Mouse (Mus musculus) spleen, postnatal 4 days (tissue): ENCODE data around the gene Iqschfp.
"Not testable (repeated sequence)": the region's sequence is repeated elsewhere in the genome, so short reads cannot be mapped to it uniquely, and the experiment has no call there.

ENCODE experiments used
- DNase-seq, 2 experiments: peaks; one replicate each; pipeline ENCODE4 v3.0.0; 2022; ENCODE audit warnings: low spot score in 2 of 2

Iqschfp gene

DNA sequence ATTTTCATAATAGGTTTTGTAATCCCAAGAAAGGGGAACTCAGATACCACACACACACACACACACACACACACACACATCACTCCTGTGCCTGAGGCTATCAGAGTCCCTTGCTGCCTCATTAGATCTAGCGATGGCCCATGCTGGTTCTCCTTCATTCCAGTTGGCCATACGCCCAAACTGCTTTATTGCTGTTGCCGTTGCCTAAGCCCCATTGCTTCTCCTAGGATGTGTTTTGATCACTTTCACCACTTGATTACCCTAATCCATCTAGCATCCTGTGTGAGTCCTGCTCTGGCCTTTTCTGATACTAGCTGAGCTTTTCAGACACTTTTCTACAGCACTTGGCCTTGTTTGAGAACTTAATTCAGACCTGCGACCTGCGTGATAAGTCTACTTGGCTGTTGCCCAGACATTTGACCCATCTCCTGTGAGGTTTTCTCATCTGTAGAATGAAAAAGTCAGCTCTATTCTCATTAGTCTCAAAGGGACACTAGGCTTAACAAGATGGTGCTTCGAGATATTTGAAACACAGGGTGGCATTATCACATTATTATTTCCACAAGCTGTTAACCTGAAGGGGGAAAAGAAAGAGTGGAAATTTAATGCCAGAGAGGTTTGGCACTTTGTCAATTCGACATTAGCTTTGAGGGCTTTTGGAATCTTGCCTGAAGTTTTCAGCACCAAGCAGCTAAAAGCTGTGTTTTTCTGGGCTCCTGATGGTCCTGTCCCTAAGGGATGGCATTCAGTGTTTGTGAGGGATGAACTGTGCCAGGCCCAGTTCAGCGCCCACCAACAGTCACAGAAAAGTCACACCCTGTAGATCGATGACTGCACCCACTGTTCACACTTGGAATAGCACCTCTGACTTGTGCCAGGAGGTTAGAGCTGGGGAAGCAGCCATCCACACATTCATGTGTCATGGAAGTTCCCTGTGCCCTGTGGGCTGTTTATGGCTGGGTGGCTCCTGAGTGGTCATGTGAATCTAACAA is 179.7 kb downstream of the Iqschfp start:
- no peak for DNase-seq

GRCm38 (mm10) chr3:68077406-68077805 is 185.4 kb downstream of the Iqschfp start:
- DNase-seq, result no peak

DNA sequence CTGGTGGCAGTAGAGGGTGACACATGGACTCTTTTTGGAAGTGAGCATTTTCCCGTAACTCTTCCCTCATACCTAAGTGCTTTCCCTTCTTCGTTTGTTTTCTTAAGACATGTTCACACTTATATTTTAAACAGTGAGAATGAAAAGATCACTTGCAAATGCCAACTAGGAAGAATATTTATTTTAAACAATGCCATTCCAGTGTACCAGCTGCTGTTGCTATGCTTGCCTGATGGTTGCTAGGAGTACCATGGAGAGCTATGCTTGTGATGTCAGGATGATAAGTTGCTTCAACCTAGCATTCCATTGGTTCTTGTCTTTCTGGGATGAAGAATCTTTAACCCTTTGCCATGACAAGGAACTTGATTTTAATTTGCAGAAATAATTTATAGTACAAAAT is 193.0 kb downstream of the Iqschfp start:
- DNase-seq, result no peak

DNA sequence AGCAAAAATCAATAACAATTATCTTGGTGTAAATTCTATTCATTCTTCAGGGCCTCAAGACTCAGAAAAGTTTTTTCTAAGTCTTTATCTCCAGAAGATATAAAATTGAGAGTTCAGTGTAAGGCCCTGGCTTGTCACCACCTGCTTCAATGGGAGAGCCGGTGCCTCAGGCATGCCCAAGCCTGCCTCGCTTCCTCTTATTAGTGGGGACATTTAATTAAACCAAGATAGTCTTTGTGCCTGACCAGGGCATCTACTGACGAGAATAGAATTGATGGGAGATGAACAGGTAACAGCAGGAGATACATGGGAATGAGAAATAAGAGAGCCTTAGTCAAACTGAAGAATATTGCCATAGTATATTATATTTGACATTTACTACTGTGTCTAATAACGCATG is 200.1 kb downstream of the Iqschfp start:
- no peak for DNase-seq

DNA sequence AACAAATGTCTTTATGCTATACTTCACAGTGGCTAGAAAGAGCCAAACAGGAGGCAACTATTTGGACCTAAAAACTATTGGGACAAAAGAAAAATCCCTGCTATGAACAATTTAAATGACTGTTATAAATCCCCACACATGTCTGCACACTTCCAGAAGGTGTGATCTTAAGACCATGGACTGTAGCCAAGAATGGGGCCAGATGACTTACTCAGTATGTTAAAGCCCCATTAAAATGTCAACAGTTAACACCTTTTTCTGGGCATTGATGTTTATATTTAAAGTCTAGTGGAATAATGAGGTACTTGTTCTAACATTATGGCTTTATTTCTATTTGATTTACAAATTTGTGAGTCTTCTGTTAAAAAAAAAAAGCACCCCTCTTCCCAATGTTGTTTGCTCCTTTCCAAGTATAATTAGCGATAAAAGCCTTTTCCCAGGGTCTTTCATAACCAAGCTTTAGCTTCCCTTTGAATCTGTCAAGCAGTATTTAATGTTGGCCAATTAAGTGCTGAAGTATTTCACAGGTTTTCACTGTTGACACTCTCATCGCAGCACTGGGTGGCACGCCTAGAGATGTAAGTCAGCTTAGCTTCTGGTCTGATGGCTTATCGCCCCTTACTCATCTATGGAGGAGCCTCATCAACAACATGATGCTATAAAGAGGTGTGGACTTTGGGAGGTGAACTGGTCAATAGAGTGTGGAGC is 204.8 kb downstream of the Iqschfp start:
- DNase-seq, result no peak

- not testable (repeated sequence) for DNase-seq
Measured at GRCm38 (mm10) chr3:68099561-68099960, 207.5 kb downstream of the Iqschfp start.

DNA sequence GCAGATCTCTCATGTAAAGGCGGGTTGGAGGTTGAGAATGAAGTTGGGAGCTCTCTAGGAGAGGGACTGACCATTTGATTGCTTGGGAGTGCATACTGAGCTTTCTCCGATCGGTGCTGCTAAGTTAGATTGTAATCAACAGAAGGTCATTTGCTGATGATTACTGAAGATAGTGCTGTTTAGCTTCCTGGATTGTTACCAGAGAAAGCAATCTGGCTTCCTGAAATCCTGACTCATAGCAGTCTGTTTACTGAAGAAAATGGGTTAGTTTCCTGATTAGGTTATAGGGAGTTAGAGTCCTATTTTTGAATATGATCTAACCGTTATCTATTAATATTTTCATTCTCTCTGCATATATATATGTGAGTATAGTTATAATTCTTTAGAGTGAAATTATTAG is 209.3 kb downstream of the Iqschfp start:
- no peak for DNase-seq

DNA sequence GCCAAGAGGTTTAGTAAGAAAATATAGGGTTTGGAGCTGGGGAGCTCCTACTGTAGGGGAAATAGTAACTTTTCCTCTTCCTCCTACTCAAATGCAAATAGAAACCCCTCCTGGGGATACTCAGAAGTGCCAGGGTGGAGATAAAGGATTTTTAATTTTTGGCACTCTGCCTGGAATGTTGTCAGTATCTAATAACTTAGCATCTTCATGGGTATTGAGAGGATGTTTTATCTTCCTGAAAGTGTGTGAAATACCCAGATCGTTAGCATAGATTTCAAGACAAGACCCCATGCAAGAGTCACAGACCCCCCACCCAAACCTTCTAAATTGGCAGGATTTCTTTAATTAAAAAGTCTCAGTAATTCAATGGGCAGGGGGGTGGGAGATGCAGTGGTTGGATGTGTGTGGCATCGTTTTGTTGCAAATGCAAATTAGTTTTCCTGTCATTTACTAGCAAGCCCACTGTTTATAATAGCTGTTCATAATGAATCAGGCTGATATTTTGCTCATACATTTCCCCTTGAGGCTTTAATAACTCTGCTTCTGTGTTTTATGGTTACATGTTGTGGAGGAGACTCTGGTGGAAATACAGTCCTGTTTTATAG is 213.2 kb downstream of the Iqschfp start:
- DNase-seq, result no peak

DNA sequence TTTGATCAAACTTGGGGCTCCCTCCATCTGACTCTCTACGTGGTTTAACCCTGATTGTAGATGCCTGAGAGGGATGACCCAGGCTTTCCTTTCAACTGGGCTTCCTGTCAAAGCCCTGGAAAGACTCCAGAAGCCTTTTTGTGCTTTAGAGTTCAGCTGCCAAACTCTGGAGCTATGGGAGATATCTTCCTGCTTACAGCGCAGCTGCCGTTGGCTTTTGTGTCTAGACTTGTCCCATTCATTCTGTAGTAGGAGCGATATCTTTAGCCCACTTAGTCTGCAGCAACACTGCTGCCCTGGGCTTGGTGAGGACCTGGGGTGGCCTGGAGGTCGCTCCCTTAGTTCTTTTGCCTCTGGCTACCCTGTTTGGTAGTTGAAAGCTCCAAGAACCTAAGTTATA is 229.3 kb downstream of the Iqschfp start:
- DNase-seq, result no peak

DNA sequence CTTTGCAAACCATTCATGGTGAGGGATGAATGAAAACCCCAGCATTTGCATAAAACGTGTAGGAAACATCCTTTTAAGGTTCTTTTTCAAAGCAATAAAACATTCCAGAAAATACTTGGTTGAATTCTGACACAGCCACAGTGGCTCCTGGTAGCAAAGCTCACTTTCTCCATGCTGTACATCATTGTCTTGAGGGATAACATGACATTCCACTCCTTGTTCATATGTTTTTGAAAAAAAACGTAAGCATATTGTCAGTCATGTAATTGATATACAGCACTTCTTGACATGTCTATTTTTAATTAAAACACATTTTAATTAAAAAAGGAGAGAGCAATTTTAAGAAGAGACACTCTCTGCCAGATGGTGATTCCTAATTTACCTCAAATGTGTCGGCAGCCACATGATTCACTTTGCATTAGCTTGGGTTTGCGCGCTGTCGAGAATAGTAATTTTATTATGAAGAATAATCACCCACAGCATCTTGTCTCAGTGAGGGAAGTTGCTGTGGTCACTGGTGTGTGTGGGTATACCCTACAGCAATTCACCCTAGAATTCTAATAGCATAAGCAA is 234.3 kb downstream of the Iqschfp start:
- DNase-seq, result no peak

- no peak for DNase-seq
Measured at GRCm38 (mm10) chr3:68130386-68130785, 238.4 kb downstream of the Iqschfp start.

DNA sequence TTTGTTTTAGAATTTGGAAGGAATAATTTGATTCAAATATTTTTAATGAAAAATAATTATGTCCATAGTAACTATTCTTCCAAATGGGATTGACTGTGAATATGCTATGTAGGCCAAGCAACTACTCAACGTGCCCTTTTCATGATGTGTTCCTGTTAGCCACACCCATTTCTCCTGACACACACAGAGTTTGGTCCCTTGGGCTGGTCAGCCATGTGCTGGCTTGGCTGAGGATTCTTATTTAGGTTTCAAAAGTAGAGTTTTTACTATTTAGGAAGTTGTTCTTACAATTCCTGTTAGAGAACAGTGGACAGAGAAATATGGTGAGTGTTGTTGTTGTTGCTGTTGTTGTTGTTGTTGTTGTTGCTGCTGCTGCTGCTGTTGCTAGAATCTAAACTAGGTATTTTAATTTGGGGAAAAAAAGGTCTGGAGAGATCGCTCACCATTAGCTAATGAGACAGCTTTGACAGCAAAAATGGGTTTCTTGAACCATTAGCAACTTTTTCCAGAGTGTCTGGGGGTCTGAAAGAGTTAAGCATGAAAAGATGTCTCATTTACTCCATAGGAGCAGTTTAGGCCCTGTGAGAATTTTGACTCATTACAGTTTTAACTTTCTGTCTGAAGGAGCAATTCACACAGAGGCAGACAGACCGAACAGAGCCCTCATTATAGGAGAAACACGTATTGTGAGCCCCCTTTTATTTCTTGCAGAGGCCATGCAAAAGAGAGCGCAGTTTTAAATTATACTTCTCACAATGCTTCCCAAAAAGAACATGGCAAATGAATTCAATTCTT is 247.0 kb downstream of the Iqschfp start:
- DNase-seq, result no peak

GRCm38 (mm10) chr3:68150688-68151087 is 258.7 kb downstream of the Iqschfp start:
- no peak for DNase-seq

GRCm38 (mm10) chr3:68160175-68160574 is 268.1 kb downstream of the Iqschfp start:
- no peak for DNase-seq

DNA sequence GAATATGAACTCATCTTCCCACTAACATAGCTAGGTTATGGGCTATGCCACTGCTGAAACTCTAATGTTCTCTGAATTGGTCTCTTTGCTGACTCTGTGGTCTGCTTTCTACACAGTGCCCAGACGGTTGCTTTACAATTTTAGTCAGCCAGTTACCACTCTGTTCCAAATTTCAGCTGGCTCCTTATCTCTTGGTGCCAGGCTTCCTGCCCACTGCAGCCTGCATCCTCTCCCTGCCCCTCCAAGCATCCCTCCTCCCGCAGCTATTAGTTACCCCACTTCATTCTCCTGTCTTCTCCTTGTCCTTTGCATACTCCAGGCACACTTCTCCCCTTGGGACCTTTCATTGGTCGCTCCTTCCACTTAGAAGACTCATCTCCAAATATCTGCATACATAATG is 268.7 kb downstream of the Iqschfp start:
- no peak for DNase-seq

GRCm38 (mm10) chr3:68178248-68178647 is 286.2 kb downstream of the Iqschfp start:
- no peak for DNase-seq

GRCm38 (mm10) chr3:68187471-68187870 is 295.4 kb downstream of the Iqschfp start:
- no peak for DNase-seq

DNA sequence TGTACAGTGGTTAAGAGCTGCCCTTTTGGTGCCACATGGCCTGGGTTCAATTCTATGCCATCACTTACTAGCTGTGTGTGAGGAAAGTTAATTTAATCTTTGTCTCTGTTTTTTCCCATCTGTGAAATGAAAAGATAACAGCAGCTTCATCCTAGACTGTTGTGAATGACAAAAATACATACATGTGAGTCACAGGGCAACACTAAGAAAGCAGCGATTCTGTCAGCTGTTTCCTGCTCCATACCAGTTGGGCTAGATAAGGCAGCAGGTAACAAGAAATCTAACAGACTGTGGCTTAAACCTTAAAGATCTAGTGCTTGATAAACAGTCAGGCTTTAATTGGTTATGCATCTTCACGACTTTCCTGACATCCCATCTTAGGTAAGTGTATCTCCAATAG is 297.1 kb downstream of the Iqschfp start:
- no peak for DNase-seq

DNA sequence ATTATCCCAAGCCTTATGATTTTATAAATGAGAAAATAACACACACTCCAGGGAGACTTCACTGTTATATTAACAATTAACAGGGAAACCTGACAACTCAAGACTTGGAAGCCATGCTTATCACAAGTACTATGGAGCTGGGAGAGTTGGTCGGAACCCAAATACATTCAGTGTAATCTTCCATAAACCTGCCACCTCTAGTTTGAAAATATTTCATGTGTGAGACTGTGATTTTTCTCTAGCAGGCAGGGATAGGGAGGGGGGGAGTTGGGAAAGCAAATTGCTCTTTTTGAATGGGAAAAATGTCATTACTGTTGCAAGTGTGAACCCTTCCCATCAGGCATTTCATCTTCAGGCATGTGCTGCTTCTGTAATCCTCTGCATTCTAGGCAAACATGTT is 304.9 kb downstream of the Iqschfp start:
- no peak for DNase-seq

GRCm38 (mm10) chr3:68201214-68201613 is 309.2 kb downstream of the Iqschfp start:
- no peak for DNase-seq

GRCm38 (mm10) chr3:68202162-68202902 is 310.3 kb downstream of the Iqschfp start:
- DNase-seq, result no peak
